Mouse (Mus musculus) stomach, postnatal 0 days (tissue): Measurements from ENCODE around the gene Ifi27l2a.

Experiments
- CTCF ChIP-seq: IDR thresholded peaks from 2 replicates; pipeline ENCODE4 v1.5.1; 2016; ENCODE audit warnings: antibody characterized with exemption, low read depth, mild to moderate bottlenecking, moderate library complexity
- EP300 ChIP-seq: optimal IDR thresholded peaks from 2 replicates; pipeline ENCODE3; 2016; ENCODE audit warnings: antibody characterized with exemption

DNA sequence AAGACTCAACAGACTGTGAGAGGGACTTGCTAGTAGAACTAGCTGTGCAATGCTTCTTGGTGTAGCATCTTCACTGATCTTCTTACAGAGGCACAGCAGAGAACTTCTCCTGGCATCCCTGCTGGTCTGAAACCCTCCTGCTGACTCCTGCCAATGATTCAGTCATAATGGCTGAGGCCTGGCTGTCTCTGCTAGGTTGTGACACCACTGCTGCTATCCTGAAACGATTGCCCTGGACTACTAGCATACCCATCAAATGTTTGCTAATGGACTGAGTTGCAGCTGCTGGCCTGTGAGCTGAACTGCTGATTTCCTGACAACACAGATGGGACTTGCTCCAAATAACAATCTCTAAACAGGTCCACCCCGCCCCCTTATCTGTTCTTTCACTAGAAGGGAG is 31.0 kb upstream of the Ifi27l2a start:
- TF ChIP-seq CTCF (no peak), EP300 (no peak)
